Mouse (Mus musculus) left cerebral cortex, postnatal 25 days (tissue): ENCODE measurements around the gene Prss35. TPM values are rescaled to one million over a fixed set of nuclear protein-coding genes. Genes with fewer than 3 reads are reported as not detected.

Experiments
- DNase-seq, 2 experiments: peaks; one replicate each; pipeline ENCODE4 v3.0.0; 2022; ENCODE audit warnings: low spot score in 2 of 2, mixed read lengths in 1 of 2
- intact Hi-C: fragments of 180-260 bp; cut with DNase I; formaldehyde crosslinking; loops from one replicate; pipeline ENCODE4 v1.15.1; 2025
- total RNA-seq, 2 experiments: library from RNA; stranded (reverse); gene quantifications; 2 replicates each; pipeline ENCODE4 v1.2.3; 2021

Prss35 gene
- total RNA-seq, 2 experiments from 2014 or later, result 2.6 TPM

DNA sequence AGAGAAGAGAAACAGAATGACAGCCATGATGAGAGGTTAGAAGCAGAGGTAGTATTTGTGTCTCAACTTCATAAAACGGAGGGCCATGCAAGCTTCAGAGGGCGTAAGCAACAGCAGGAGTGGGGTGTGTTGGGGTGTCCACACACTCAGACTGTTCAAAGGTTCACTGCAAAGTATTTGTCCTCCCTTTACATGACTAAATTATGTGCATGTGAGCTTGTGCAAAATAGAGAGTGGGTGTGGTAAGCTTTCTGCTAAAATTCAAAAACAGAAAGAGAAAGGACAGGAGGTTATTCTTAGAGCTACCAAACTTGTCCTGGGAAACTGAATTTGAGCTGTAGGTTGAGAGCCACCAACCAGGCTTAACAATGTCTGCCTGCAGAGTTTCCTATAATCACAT is 39.4 kb downstream of the Prss35 start:
- intact Hi-C loops, result no loop called here
- DNase-seq, result peak in 1 of 2 experiments; percentile 74

DNA sequence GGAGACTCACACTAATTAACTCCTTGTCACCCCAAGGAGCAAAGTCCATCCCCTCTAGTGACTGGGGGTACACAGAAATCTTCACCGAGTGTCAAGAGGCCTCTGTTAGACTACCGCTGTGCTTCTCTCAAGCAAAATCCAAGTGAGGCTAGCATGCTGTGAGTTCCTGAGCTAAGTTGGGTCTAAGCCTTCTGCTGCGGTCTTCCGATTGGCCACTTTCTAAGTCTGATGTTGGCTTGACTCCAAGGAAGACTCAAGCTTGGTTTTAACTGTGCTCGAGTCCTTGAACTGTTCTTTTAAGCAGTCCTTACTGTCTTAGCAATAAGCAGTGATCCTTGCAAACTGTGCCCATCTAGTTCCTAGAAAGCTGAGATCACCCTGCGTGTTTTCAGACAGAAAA is 45.7 kb downstream of the Prss35 start:
- intact Hi-C loops, result no loop called here
- DNase-seq, result no peak

DNA sequence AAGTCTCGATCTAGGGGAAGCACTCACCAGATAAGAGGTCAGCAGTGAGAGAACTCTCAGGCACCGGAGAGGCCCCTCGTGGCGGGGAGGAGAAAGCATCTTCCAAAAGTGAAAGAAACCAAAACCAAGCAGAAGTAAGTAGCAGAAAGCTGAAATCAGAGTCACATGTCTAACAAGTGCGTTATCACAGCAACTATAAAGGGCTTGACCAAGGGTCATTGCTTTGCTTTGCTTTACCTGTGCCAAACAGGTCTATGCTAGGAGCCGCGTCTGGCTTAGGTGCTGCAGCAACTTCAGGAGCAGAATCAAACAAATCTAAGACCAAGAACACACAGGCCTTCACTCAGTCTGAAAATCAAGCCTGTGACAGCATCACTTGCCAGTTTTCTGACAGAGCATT is 48.5 kb downstream of the Prss35 start:
- no peak for DNase-seq
- intact Hi-C loops, result no loop called here

DNA sequence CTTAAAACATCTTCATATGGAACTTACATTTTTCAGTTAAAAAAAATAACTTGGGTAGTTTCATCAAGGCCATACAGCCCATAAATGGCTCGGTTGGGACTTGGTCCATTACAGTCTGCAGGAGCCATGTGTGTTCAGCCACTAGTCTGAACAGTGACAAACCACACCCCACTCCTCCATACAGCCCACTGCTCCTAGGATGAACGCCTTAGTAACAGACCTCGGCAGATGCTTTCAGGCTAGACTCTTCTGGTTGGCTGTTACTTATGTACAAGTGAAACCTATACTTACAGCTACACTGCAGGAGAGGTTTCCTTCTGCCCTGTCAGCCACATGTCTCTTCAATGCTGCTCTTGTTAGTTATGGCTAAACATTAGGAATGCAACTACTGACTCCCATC is 51.8 kb downstream of the Prss35 start:
- peak in 1 of 2 experiments; percentile 65 for DNase-seq
- intact Hi-C loops, result no loop called here

DNA sequence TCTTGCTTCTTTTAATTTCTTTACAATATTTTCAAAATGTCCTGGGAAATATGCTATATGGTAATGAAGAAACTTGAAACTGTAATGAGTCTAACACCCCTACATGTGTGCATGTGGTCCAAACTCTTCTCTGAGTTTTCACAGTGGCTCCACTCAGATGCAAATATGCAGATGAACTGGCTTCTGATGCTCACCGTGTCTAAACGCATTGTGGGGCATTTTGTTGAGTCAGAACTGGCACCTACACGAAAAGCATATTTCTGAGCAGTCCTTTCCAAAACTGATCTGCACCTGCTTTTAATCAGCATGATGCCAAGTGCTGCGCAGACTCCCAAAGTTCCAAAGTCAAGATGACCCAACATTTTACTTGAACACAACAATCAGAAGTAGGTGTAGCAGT is 54.1 kb downstream of the Prss35 start:
- peak in 1 of 2 experiments; percentile 65 for DNase-seq
- intact Hi-C loops, result no loop called here

DNA sequence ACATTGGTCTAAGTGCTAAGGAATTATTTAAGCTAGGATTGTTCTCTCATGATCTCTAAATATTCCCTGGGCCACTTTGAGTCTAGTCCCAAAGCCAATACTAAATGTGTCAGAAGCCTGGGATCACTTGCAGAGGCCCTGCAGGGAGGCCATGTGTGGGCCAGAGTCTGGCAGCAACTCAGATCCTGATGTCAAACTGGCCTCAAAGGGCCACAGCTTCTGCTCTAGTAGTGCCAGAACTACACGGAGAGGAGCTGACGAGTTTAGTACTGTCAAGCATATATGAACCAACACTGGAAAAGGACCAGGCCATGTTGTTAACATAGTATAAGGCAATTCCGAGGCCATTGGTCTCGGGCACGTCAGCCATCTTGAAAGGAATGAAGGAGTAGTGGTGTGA is 54.7 kb downstream of the Prss35 start:
- no peak for DNase-seq
- intact Hi-C loops, result no loop called here

DNA sequence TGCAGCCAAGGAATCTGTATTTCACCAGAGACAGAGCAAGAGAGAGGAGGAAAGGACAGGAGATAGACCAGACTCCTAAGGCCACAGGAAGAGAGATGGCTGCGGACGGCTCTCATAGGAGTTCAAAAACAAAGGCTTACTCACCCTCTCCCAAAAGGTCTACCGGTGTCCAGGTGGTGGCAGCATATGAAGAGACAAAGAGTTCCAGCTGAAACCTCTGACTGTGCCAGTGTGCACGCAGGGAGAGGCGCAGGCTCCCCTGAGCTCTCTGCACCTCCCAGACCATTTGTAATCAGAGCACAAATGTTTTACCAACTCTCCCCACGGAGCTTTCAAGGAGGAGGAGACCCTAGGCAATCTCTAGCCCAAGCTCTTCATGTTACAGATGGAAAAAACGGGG is 55.2 kb downstream of the Prss35 start:
- intact Hi-C loops, result no loop called here

DNA sequence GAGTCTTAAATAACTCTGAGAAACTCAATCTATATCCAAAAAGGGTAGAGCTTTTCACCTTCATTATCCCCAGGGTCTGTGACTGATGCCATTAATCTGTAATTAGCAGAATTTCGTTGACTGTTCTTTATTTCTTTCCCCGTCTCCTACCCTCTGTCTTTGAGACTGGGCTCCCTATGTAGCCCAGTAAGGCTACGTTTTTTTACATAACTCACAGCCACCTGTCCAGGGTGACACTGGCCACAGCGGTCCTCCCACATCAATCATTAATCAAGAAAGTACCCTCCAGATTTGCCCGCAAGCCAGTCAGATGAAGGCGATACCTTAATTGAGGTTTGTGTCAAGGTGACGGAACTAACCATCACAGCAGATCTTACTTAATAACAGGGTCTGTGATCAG is 55.6 kb downstream of the Prss35 start:
- intact Hi-C loops, result no loop called here
- no peak for DNase-seq

More for the DNA sequence above, 55.2 kb downstream of the Prss35 start:
- no peak for DNase-seq

DNA sequence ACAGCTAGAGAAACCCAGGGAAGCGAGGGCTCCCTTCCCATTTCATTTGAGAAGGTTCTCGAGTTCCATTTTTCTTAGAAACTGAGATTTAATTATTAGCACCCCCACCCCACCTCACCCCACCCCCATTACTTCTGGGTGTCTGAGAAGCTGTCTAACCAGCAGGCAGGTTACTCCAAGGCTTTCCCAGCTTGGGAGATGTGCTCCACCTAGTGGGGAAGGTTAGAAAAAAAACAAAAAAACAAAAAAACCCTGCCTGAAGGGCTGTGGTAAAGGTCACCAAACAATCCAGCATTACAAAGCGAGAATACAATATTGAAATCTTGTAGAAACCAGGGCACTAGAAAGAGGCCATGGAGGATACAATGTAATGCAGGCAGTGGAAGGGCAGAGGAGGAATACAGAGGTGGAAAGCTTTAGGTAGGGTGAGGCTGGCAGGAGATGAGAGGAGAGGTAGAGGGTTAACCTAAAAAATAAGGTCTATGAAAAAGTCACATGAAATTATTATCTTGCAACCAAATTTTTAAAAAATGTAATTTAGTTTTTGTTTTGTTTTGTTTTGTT is 57.2 kb downstream of the Prss35 start:
- intact Hi-C loops, result loop anchor here (5.0 kb wide), 1 partner anchor 208 kb away; no protein-coding TSS in a partner anchor
- DNase-seq, result peak in 1 of 2 experiments; percentile 60

Other genes starting within 250 kb of the Prss35 start
- 10 to 100 TPM; 16.6 to 19.5 TPM for gene Pgm3, start 171.8 kb upstream of the Prss35 start, total RNA-seq
- gene Rwdd2a, start 171.7 kb upstream of the Prss35 start, total RNA-seq, result 10 to 100 TPM; 25.9 to 27.3 TPM
- gene Me1, start 47.7 kb upstream of the Prss35 start, total RNA-seq, result 10 to 100 TPM; 53.1 to 57.3 TPM
- gene Snap91, start 137.0 kb downstream of the Prss35 start, total RNA-seq, result 100 to 1,000 TPM; 399 to 404 TPM